Mouse (Mus musculus) kidney, adult 8-10 months (tissue): Measurements from ENCODE around the gene Nek10.
A peak's percentile ranks its signal among the peaks of the same experiment; 100 is the strongest.
"Not testable (repeated sequence)": the region's sequence is repeated elsewhere in the genome, so short reads cannot be mapped to it uniquely, and the experiment has no call there.

ENCODE experiments used
- DNase-seq, 2 experiments: peaks; one replicate each; pipeline ENCODE4 v3.0.0; 2022

Gene Nek10

DNA sequence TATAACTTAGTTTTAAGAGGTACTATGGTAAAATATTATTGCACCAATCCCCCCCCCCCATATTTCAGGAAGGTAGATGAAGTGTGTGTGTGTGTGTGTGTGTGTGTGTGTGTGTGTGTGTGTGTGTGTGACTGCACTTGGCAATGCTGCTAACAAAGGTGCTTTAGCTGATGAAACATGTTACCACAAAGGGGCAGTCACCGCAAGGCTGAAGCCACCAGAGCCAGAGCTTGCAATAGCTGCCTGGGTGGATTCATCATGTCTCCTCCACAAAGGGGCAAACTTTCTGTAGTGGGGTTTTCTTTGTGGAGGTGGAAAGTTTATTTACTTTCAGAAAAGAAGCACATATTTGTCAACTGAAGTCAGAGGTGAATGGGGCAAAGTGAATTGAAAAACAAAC is 67.9 kb downstream of the Nek10 start:
- DNase-seq, result no peak

DNA sequence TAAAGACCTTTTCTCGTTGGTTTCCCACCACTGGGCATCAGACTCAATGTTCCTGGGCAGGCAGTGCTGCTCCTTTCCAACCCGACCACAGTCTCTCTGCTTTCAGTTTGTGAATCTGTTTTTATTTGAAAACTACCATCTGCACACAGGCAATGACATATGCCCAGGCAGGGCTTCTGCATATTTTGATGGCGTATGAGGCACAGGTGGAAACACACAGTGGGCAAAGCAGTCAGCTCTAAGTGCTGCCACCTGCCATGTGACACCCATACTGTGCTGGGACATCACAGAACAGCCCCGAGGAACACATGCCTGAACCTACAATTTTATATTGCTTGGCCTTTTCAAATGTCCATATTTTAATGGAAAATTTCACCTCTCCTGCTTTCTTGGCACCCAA is 68.5 kb downstream of the Nek10 start:
- DNase-seq, result no peak

DNA sequence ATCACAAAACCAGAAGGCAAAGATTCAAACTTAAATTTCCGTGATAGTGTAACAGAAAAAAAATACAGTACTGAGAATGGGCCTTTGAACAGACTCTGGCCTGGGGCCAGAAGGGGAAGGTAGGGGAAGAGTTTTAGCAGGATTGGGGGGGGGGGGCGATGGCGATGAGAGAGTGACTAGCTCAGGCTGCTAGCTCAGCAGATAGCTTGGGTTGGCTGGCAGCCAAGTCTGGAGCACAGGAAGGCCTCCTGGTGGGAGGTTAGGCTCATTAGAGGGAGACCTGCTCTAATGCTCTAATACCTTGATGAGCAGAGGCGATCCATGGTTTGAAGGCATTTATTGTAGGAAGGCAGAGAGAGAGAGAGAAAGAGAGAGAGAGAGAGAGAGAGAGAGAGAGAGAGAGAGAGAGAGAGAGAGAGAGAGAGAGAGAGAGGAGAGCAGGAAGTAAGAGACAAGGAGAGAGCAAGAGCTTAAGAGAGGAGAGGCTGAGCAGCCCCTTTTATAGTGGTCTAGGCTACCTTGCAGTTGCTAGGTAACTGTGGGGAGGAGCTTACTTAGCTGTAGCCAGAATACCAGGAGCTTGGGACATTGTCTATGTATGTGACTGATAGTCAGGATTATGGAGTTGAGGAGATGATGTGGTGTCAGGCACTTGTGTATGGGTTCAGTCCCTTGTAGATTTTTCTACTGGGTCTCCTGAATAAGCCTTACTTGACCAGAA is 90.9 kb downstream of the Nek10 start:
- peak; percentile 17 to 36 for DNase-seq

DNA sequence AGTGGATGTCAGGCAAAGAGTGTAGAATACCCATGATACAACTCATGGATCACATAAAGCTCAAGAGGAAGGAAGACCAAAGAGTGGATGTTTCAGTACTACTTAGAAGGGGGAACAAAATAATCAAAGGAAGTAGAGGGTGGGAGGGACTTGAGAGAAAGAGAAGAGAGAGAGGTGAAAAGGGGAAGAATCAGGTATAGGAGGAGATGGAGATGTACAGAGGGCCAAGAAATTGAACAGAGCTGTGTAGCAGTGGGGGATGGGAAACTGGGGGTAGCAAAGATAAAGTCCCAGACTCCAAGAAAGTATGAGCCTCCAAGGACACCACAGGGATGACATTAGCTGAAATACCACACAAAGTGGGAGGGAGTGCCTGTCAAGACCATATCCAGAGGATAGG is 91.6 kb downstream of the Nek10 start:
- no peak for DNase-seq

DNA sequence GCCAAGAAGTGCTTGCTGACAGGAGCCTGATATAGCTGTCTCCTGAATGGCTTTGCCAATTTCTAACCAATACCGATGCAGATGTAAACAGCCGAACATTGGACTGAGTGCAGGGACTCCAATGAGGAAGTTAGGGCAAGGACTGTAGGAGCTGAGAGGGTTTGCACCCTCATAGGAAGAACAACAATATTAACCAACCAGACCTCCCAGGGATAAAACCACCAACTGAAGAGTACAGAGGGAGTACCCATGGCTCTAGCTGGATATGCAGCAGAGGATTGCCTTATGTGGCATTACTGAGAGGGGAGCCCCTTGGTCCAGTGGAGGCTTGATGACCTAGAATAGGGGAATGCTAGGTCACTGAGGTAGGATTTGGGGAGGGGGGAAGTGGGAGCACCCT is 92.1 kb downstream of the Nek10 start:
- DNase-seq, result no peak

DNA sequence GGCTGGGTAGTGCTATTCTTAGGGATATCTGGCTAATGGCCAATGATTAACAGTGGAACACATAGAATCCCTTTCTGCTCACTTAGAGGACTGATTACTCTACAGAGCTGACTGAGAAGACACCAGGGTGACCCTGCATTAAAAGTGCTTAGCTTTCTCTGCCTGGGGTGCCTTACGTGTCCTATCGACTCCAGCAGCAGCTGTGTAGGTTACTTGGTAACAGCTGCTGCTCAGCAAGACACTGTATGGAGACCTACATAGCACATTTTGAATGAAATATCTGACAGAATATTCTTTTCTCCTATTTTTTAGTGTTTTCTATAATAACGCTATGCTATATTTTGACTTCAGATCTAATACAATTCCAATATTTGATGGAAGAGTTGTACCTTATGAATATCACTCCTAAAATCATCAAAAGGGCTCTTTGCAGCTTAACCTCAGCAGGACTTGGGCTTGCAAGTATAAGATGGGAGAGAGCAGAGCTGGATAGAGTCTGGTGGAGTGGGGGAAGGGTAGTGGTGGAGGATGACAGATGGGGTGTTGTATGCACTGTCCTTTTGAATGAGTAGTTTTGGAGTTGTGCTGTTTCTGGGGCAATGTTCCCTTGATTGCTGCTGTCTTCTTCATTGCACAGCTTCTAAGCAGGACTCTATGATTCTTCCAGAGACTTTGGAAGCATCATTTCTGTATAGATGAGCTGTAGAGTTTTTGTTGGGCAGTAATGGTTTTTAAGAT is 93.4 kb downstream of the Nek10 start:
- no peak for DNase-seq

DNA sequence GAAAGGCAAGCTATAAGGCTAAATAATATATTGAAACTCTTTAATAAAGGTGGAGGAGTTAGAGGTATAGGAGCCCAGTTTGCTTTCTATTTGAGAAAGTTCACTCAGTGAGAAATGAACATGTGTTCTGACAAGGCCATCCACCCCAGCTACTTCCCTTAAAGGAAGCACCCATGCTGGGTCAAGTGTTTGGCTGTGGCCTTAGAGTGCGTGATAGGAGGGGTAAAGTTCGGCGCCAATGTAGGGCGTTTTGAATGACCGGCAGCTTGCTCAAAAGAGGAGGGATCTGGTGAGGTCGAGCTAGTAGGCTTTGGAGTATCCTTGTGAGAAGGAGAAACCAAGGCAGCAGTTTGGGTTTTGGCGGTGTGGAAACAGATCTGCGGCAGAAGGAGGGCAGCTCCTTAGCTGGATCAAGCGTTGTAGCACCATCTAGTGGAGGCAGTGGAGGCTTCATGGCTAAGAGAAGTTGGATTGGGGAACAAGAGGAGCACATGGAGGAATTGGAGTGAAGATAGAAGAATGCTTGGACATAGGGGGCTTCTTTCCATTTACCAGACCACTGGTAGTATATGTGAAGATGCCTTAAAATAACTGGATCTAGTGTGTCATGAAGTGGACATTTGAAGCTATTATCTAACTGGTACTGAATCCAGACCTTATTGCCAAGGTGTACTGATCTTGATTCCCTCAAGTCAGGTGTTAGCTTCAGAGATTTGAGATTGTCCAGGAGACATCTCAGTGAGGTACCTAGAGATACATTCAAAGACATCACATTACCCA is 101.7 kb downstream of the Nek10 start:
- DNase-seq, result peak; percentile 32 to 67

DNA sequence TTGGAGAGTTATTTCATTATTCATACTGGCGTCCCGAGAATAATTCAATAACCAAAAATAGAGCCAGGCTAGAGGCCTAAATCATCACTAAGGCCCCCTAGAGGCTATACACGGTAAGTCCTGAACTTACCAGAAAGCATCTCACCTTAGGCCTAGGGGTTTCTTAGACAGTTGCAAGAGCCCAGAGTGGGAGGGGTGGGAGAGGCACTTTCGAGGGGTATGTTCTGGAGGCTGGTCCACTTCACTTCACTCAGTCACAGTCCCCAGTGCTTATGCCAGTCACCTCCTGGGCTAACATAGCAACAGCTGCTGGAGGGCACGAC is 102.3 kb downstream of the Nek10 start:
- DNase-seq, result no peak

DNA sequence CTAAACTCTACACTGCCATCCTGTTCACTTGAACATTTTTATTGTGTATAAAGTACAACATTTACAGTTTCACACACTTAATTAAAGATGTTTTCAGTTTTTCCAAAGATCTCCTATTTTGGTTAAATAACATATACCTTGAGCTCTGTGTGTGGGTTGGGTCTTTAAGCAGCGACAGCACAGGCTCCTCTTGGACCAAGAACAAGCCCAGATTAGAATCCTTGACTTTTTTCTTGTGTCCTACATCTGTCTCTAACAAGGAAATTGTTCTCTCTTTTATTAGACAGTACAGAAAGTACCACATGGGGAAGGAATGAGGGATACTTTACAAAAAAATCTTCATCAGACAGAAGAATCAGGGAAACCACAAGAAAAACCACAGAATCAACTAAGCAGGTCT is 122.4 kb downstream of the Nek10 start:
- no peak for DNase-seq

DNA sequence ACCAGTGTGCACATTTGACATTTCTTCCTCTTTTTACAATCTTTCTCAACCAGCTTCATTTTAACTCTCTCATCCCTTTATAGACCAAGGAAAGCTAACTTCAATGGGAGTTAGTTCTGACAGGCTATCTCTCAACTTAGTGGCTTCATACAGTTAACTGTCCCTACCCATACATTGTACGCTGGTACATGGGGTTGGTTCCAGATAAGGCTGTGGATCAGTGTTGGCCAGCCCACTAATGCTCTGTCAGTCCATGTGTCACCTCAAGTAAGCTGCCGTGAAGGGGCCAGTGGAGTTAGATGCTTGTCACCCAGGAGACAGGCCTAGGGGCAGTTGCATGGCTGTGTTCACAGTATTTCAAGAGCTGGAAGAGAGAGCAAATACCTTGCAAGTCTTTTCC is 124.3 kb downstream of the Nek10 start:
- DNase-seq, result no peak

DNA sequence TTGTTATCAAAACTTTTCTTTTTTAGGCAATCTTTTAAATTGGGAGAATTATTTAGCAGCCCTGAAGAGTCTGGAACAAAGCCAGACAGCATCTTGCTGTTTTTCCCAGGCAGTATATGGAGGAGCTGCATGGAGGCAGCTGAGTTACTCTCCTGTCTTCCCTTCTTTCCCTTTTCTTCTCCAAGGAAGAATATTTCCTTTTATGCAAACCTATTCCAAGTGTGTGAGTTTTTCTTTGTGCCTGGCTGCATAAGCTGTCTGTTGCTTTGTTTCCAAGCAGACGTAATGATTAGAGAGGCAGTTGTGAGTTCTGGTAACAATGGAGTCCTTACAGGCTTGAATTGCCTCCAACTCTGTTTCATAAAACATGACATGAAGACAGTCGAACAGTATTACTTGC is 131.8 kb downstream of the Nek10 start:
- no peak for DNase-seq

DNA sequence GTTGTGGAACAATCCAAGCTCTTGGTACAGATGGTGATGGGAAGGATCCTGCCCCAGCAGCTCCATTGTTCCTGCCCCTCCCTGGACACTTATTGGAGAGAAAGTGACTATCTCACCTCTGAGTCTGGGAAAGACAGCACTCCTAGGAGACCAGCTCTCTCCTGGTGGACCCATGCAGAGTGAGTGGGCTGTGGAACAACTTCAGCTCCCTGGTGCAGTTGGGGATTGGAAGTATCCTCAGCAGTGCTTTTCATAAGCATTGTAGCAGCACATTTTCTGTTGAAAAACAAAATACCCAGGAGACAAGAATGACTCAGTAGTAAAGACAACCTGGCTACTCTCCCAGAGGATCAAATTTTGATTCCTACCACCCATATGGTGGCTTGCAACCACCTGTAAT is 142.7 kb downstream of the Nek10 start:
- DNase-seq, result no peak

DNA sequence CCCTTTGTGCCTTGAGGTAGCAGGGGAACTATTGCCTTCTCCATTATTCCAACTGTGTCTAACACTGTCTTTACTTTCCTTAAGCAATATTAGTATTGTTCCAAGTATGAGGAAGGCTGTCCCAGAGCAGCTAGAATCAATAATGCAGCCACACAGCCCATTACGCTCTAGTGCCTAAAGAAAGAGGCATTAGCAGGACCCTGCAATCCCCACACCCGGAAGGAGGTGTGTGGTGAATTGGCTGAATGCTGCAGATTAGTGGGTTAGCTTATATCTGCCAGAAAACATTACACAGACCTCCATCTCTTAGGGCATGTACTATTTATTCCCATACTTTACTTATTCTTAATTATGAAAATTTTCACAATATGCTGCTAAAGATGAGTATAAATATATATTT is 145.8 kb downstream of the Nek10 start:
- DNase-seq, result no peak

DNA sequence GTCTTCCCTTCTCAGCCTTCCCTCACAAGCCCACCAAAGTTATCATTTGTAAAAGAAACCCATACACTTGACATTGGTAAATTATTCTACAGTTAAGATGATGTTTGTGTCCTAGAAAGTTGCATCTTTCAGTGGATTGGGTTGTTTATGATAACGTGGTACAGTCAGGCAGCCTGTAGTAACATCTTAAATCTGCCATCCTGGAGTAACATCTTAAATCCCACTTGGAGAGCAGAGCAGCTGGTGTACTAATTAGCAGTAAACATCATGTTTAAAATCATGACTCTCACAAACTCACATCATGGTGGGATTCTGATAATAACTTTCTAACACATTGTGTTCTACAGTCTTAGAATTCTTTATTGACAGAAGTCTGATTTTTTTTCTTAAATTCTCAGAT is 148.6 kb downstream of the Nek10 start:
- DNase-seq, result no peak

DNA sequence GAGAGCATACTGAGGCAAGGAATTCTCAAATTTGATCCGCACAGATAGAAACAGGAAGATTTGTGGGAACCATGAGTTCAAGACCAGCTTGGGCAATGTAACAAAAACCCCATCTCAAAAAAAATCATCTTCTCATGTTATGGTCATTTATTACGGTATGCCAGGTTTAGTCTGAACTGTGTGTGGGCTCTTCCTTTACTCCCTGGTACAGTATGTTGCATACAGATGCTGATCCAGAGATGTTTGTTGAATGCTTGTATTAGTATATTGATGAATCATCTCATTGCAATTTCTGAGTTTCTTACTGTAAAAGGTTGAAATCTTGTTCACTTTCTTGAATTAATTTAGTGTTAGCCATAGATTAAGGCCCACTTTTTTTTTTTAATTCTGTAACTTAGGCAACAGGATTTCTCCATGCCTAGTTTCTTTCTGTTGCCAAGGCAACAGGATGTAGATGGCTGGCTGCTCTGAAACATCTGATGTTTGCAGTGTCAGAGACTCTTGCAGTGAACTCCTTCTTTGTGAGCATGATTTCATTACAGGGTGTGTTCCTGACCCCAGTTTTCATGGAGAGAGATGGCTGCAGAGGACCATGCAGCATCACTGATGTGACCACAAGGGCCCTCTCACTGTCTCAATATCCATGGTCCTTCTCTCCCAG is 156.7 kb downstream of the Nek10 start:
- DNase-seq, result no peak

DNA sequence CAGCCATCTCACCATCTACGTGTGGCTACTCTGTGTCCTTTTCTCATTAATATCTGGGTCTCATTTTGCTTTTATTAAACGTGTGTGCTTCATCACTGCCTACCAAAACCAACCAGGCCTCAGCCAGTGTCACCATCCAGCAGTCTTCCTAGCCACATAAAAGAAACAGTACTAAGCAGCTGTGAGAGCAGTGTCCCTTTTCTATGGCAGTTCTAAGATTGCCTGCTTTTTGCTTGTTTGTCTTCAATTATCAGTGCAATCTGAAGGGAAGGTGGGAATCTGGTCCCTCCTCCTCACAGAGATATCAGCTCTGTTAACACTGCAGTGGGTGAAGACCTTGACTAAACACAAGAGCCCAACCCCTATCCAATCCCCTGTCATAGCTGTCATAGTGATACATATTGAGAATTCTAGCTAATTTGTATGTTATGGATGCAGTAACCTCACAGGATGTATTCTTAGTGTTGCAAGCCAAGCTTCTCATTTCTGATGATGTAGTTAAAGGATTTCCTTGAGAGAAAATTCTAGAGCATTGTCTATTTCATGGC is 157.3 kb downstream of the Nek10 start:
- DNase-seq, result no peak

DNA sequence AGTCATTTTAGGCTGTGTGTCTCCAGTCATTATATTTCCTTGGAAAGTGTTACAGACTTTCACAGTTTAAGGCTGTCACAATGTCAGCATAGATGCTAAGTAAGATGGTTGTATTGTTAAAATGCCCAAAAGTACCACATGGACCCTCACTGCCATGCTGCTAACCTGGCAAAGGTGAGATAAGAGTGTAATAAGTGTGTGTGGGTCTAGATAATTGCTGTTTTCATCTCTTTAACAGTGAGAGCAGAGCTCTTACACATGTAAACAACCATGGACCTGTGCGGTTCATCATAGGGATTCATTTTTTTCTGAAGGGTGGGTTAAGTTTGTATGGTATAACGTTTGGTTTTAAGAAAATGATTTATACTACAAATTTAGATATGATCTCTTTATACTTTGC is 167.4 kb downstream of the Nek10 start:
- DNase-seq, result no peak

DNA sequence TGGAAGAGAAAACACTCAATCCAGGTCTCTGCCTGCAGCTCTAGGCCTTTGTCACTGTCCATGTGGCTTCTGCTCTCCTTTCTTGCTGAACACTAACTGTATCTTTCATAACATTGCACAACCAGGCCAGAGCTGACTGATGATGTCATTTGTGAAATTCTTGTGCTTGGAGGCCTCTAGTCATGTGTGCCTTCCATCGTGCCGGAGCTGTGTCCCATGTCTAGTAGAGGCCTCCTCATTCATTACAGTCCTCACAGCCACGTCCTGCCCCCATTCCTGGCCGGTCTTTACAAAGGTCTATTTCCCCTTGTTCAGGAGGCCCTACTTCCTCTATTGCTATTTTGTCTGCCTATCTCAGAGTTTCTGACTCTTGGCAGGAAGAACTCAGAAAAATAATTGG is 167.8 kb downstream of the Nek10 start:
- no peak for DNase-seq

DNA sequence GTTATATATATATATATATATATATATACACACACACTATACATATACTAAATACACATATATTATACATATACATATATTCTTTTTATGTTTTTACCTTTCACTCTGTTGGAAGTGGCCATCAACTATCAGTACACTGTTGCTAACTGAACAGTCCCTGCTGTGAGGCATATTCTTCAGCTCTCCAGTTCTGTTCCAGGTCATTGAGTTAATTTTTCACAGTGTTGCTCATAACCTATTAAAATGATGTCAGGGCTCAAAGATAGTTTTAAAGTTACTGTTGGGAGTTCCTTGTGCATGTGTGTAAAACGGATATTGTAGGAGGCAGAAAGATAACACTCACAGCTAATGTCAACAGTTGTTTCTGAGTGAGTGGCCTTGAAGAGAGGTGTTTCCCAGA is 170.9 kb downstream of the Nek10 start:
- DNase-seq, result no peak

DNA sequence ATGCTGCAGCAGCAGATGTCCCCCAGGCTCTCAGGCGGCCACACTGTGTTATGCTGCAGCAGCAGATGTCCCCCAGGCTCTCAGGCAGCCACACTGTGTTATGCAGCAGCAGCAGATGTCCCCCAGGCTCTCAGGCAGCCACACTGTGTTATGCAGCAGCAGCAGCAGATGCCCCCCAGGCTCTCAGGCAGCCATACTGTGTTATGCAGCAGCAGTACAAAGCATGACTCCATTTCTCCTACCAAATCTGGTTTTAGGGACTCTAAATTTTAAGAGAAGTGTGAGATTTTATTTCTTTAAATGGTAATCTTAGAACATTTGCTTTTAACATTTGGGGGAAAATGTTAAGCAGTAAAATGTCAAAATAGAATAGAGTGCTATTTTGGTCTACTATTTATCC is 180.9 kb downstream of the Nek10 start:
- not testable (repeated sequence) for DNase-seq

DNA sequence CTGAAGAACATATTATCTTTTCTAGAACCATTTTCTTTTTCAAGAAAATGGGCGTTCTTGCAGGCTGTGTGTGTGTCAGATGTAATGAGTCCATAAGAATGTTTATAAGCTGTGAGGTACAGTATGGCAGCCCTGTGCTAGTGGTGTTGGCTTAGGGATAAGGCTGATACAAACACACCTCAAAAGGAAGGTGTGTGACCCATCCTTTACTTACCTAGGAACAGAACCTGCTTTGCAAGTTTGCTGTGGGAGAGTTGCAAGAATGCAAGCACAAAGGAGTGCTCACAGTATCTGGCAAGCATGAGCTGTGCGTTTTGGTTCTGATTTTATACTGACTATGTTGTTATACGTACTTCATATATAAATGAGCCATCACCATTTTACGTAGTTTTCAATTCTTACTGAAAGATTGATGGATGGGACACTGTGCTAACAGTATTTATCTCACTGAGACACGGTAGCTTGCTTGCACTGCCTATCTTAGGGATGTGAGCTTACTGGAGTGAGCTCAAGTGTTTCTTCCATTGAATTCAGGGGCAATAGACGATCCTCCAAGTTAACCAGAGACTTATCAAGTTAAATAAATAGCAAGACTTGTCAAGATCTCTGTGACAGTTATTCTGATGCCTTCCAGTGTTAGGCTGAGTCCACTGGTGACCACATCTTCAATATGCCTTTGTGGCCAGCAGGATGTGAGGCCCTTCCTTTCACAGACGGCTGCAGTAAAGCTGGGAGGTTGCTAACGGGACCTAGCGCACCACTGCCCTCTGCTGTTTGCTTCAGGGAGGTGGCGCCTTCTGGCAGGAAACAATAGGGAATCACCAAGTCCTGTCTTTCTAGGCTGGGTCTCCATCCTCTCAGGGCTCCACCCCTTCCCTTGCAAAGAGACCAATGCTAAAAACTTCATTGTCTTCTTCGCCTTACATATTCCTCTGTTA is 181.8 kb downstream of the Nek10 start:
- DNase-seq, result peak; percentile 7 to 61

DNA sequence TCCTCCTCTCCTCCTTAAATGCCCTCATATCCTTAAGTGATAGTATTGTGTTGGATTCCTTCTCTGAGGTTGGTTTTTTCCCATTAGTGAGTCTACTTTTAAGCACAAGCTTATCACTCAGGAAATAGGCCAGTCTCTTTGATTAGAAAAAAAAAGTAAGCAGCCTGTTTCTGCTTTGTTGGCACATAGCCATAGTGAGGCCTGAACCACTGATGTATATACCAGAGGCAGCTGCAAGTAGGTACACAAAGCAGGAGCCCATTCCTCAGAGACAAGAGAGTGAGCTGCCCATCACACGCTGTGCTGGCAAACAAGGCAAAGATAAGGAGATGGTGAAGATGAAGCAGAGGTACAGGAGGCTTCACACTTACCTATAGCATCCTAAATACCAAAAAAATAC is 184.2 kb downstream of the Nek10 start:
- DNase-seq, result no peak
